11 mouse cellular contexts compared by ENCODE assay signal in genomic region chr13:99217984-99218383, GRCm38 (mm10). TPM values are rescaled to one million over a fixed set of nuclear protein-coding genes. Genes with fewer than 3 reads are reported as not detected.
DNase-seq lines count a peak whose midpoint lies in the region; ATAC-seq and TF ChIP-seq lines count a peak whose summit lies in the region.
"Had no signal": no experiment of that assay in that cellular context is flagged by ENCODE, and none has a peak within 500 bp of the region (broad histone marks: within the 10 kb centered on the region; RNA-seq: fewer than 3 reads in every experiment).

No protein-coding gene starts in this region.

- no peaks in the 10 kb centered on the region for H3K27me3 ChIP-seq in kidney, adult 2 months (replicated peaks; ENCODE audit: control insufficient read depth, insufficient read depth, low read length)
- no peaks in the 10 kb centered on the region for H3K27me3 ChIP-seq in midbrain, embryonic 14.5 days (ENCODE audit: control insufficient read depth, insufficient read depth, low read length)
- H3K27me3 ChIP-seq in midbrain, embryonic 13.5 days, result no peaks in the 10 kb centered on the region
- H3K27me3 ChIP-seq: limb, embryonic 12.5 days had no signal

- 25% methylated on average over 4 of the region's 4 CpGs for WGBS in kidney, adult 2 months
- whole genome bisulfite sequencing in midbrain, embryonic 14.5 days, result 3% methylated on average over 4 of the region's 4 CpGs
- WGBS in midbrain, embryonic 13.5 days, result 3% methylated on average over 4 of the region's 4 CpGs

- H3K9ac ChIP-seq in midbrain, embryonic 14.5 days (replicated peaks; ENCODE audit: low read length), result no peak overlapping the region
- no peak overlapping the region for H3K9ac ChIP-seq in midbrain, embryonic 13.5 days (replicated peaks)
- H3K9ac ChIP-seq: limb, embryonic 12.5 days had no signal

- no peaks in the 10 kb centered on the region for H3K36me3 ChIP-seq in kidney, adult 2 months (ENCODE audit: control insufficient read depth, insufficient read depth, low read length)
- H3K36me3 ChIP-seq in midbrain, embryonic 14.5 days (ENCODE audit: control insufficient read depth, insufficient read depth, low read length), result no peaks in the 10 kb centered on the region
- H3K36me3 ChIP-seq in midbrain, embryonic 13.5 days, result no peaks in the 10 kb centered on the region
- H3K36me3 ChIP-seq: G1E; limb, embryonic 12.5 days had no signal

- H3K9me3 ChIP-seq in midbrain, embryonic 14.5 days (ENCODE audit: control insufficient read depth, low read length), result no peaks in the 10 kb centered on the region
- H3K9me3 ChIP-seq in midbrain, embryonic 13.5 days, result no peaks in the 10 kb centered on the region
- H3K9me3 ChIP-seq: G1E; limb, embryonic 12.5 days had no signal

- no peak for TF ChIP-seq CTCF in kidney, adult 2 months (conservative IDR thresholded peaks at IDR 0.05; ENCODE audit: insufficient read depth, insufficient read length, low read depth, low read length)

- H3K4me1 ChIP-seq in kidney, adult 2 months (ENCODE audit: control insufficient read depth, insufficient read depth, low read length), result no peaks in the 10 kb centered on the region; the same call in 1 of the 2 replicates
- H3K4me1 ChIP-seq in midbrain, embryonic 14.5 days (ENCODE audit: control insufficient read depth, insufficient read depth, low read length), result no peaks in the 10 kb centered on the region
- H3K4me1 ChIP-seq in midbrain, embryonic 13.5 days (replicated peaks), result no peaks in the 10 kb centered on the region; the same call in 1 of the 2 replicates

- no peak overlapping the region for H3K4me3 ChIP-seq in kidney, adult 2 months (ENCODE audit: insufficient read depth, low read depth, low read length)
- no peak overlapping the region for H3K4me3 ChIP-seq in midbrain, embryonic 14.5 days (replicated peaks; ENCODE audit: low read depth, low read length)
- H3K4me3 ChIP-seq in midbrain, embryonic 13.5 days (replicated peaks), result no peak overlapping the region
- H3K4me3 ChIP-seq: limb, embryonic 12.5 days had no signal

- no peak overlapping the region for H3K4me2 ChIP-seq in midbrain, embryonic 14.5 days (ENCODE audit: low read length)
- no peak overlapping the region for H3K4me2 ChIP-seq in midbrain, embryonic 13.5 days (replicated peaks)
- H3K4me2 ChIP-seq: limb, embryonic 12.5 days had no signal

- DNase-seq in kidney, adult 2 months, result peak; percentile 57
- DNase-seq in kidney, adult 18-20 months, result no peak
- DNase-seq in midbrain, embryonic 14.5 days, result peak; percentile 19
- DNase-seq in embryo, embryonic 11 days, result peak; percentile 51
- peak; percentile 26 for DNase-seq in retina, postnatal 1 day
- DNase-seq in thymus, postnatal 4 days, result no peak
- DNase-seq: gastrocnemius, postnatal 25 days had no signal

- TF ChIP-seq POLR2A in kidney, adult 2 months (IDR thresholded peaks at IDR 0.05; ENCODE audit: low read depth, low read length), result no peak

- H3K27ac ChIP-seq in kidney, adult 2 months (ENCODE audit: insufficient read depth, low read depth, low read length), result peak overlapping the region; percentile 41
- no peak overlapping the region for H3K27ac ChIP-seq in midbrain, embryonic 14.5 days (replicated peaks; ENCODE audit: low read depth, low read length)
- H3K27ac ChIP-seq in midbrain, embryonic 13.5 days, result no peak overlapping the region
- H3K27ac ChIP-seq: limb, embryonic 12.5 days had no signal

- ATAC-seq in midbrain, embryonic 14.5 days (ENCODE audit: low FRiP score, low TSS enrichment), result no peak
- no peak for ATAC-seq in midbrain, embryonic 13.5 days
- ATAC-seq: forebrain, embryonic 14.5 days had no signal

RNA-seq across cellular contexts. Expression of gene Zfp366, which starts 33.4 kb away (rescaled TPM):
- 3.1 and 4.3 TPM in 2 replicates for polyA plus RNA-seq in kidney, adult 2 months (2012; rRNA removed)
- polyA plus RNA-seq in midbrain, embryonic 14.5 days (2014; fragmentation: Nextera tagmentation; extraction: Ambion mirVana), result 0.43 and 0.79 TPM in 2 replicates
- polyA plus RNA-seq in midbrain, embryonic 13.5 days (2015; fragmentation: Nextera tagmentation; extraction: Ambion mirVana), result 0.54 and 0.62 TPM in 2 replicates
- polyA plus RNA-seq: G1E had no signal

Comparison
In these comparisons a context has a peak if more than half of its experiments do, and no peak if none do; other contexts are left out.
1. DNase-seq: peak in kidney, adult 2 months (single experiment), midbrain, embryonic 14.5 days (single experiment), embryo, embryonic 11 days (single experiment) and retina, postnatal 1 day (single experiment); none in kidney, adult 18-20 months (single experiment) and thymus, postnatal 4 days (single experiment).